Comparison of ENCODE assay signal across 14 mouse cellular contexts in the genomic region with DNA sequence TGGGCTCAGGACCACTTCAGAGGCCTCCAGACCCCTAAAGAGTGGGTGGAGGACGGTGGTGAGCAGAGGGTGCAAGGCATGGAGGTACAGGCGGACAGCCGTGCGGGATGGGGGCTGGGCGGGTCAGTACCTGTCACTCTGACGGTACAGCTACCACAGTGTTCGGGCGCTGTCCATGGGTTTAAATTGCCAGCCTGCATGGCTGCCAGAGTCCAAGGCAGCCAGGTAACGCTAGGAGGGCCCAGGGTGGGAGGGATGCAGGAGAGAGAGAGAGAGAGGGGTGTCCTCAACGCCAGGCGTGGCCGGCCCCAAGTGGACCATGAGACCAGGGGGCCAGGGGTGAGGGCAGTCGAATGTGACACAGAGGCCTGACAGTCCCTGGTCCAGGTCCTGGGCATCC.
"Had no signal": no experiment of that assay in that cellular context is flagged by ENCODE, and none has a peak within 500 bp of the region (broad histone marks: within the 10 kb centered on the region; RNA-seq: fewer than 3 reads in every experiment).

No protein-coding gene starts in this region.

- H3K9ac ChIP-seq: liver, embryonic 14.5 days; liver, postnatal 0 days; lung, embryonic 14.5 days had no signal

- H3K27ac ChIP-seq: liver, embryonic 14.5 days; macrophage had no signal

- DNase-seq: kidney, adult 18-20 months; kidney, adult 9 months; kidney, postnatal 14 days; kidney, postnatal 4 days; left cerebral cortex, postnatal 4 days; liver, postnatal 0 days; lung, embryonic 14.5 days; midbrain, embryonic 14.5 days; thymus, postnatal 25 days had no signal

- ATAC-seq: lung, postnatal 0 days had no signal

- H3K4me2 ChIP-seq: liver, embryonic 11.5 days; lung, embryonic 14.5 days; midbrain, embryonic 11.5 days had no signal
